Mouse (Mus musculus) testis, adult 2 months (tissue): ENCODE data around the gene Bet1l. TPM values are rescaled to one million over a fixed set of nuclear protein-coding genes. Genes with fewer than 3 reads are reported as not detected.

Experiments used
- H3K27ac ChIP-seq: fragments of 200-500 bp; 2 replicates; pipeline ENCODE4 v1.5.1; 2012; ENCODE audit warnings: low read depth, low read length; ENCODE audit not compliant: control insufficient read depth, insufficient read depth
- H3K27me3 ChIP-seq: fragments of 200-500 bp; 2 replicates; pipeline ENCODE4 v1.6.1; 2012; ENCODE audit warnings: mild to moderate bottlenecking, low read length, moderate library complexity; ENCODE audit not compliant: control insufficient read depth, insufficient read depth
- H3K36me3 ChIP-seq: fragments of 200-500 bp; 2 replicates; pipeline ENCODE4 v1.6.1; 2012; ENCODE audit warnings: mild to moderate bottlenecking, low read length; ENCODE audit not compliant: control insufficient read depth, insufficient read depth
- H3K4me1 ChIP-seq: fragments of 200-500 bp; 2 replicates; pipeline ENCODE4 v1.6.1; 2012; ENCODE audit warnings: low read length; ENCODE audit not compliant: control insufficient read depth, insufficient read depth
- H3K4me3 ChIP-seq: fragments of 200-500 bp; 2 replicates; pipeline ENCODE4 v1.5.1; 2012; ENCODE audit warnings: low read depth, mild to moderate bottlenecking, low read length, moderate library complexity, mixed read lengths; ENCODE audit not compliant: control insufficient read depth
- CTCF ChIP-seq: fragments of 200-500 bp; IDR thresholded peaks from 2 replicates; pipeline ENCODE4 v1.5.1; 2012; ENCODE audit warnings: low read depth, mild to moderate bottlenecking, inconsistent platforms, low read length, moderate library complexity; ENCODE audit not compliant: control insufficient read depth, insufficient read depth, insufficient replicate concordance
- POLR2A ChIP-seq: fragments of 200-500 bp; IDR thresholded peaks from 2 replicates; pipeline ENCODE4 v1.6.1; 2012; ENCODE audit warnings: low read depth, mild to moderate bottlenecking, inconsistent platforms, low read length, moderate library complexity; ENCODE audit not compliant: control insufficient read depth
- polyA plus RNA-seq: library from polyadenylated mRNA; depleted of rRNA; stranded (reverse); fragments of >200 nt; gene quantifications from 2 replicates; pipeline ENCODE4 v1.2.3, GENCODE M21; 2012

The Bet1l gene
- polyA plus RNA-seq, 1 experiment = 20.8 TPM

- H3K4me1 ChIP-seq = peaks cover 3% of the 10 kb centered on the region; the same call in 1 of the 2 replicates
- TF ChIP-seq CTCF (no peak), POLR2A (peak; percentile 23; the same call in 1 of the 2 replicates)
- peak within 1 kb of the TSS; percentile 74 for H3K4me3 ChIP-seq
- 0 out of 2 replicates have a peak within 1 kb of the TSS, but pooled peaks have one; percentile 40 for H3K27ac ChIP-seq
- H3K27me3 ChIP-seq = no peaks in the 10 kb centered on the region
- H3K36me3 ChIP-seq = no peaks in the 10 kb centered on the region
Observed at GRCm38 (mm10) chr7:140847755-140848580, 9.4 kb downstream of the Bet1l start, which contains the start of gene Odf3. TSS of gene Odf3 (plus strand) at chr7:140847805.

GRCm38 (mm10) chr7:140846676-140847075, 10.7 kb downstream of the Bet1l start:
- no peaks in the 10 kb centered on the region for H3K27me3 ChIP-seq
- peaks cover 3% of the 10 kb centered on the region; the same call in 1 of the 2 replicates for H3K4me1 ChIP-seq
- no peaks in the 10 kb centered on the region for H3K36me3 ChIP-seq
- TF ChIP-seq POLR2A = no peak
- no peak for TF ChIP-seq CTCF
- H3K4me3 ChIP-seq = peak overlapping the region; percentile 74
- no peak overlapping the region for H3K27ac ChIP-seq

- no peak for TF ChIP-seq CTCF
- TF ChIP-seq POLR2A = no peak
- no peaks in the 10 kb centered on the region for H3K36me3 ChIP-seq
- H3K27me3 ChIP-seq = no peaks in the 10 kb centered on the region
- no peak overlapping the region for H3K27ac ChIP-seq
- peak overlapping the region; percentile 74 for H3K4me3 ChIP-seq
- H3K4me1 ChIP-seq = peaks cover 3% of the 10 kb centered on the region; the same call in 1 of the 2 replicates
Observed at GRCm38 (mm10) chr7:140845683-140846082, 11.7 kb downstream of the Bet1l start.

- Histone ChIP-seq H3K27ac (no peak within 1 kb of the TSS), H3K27me3 (no peaks in the 10 kb centered on the region), H3K36me3 (no peaks in the 10 kb centered on the region), H3K4me3 (peak within 1 kb of the TSS; percentile 74), H3K4me1 (peaks cover 3% of the 10 kb centered on the region; the same call in 1 of the 2 replicates)
- TF ChIP-seq CTCF (peak; percentile 68; the same call in 1 of the 2 replicates), POLR2A (no peak)
Observed at GRCm38 (mm10) chr7:140844905-140845665, 12.3 kb downstream of the Bet1l start, which contains the start of gene Scgb1c1. TSS of gene Scgb1c1 (plus strand) at chr7:140845547.

- Histone ChIP-seq H3K4me3 (no peak overlapping the region), H3K36me3 (no peaks in the 10 kb centered on the region), H3K4me1 (peaks cover 3% of the 10 kb centered on the region; the same call in 1 of the 2 replicates), H3K27ac (no peak overlapping the region), H3K27me3 (no peaks in the 10 kb centered on the region)
- no peak for TF ChIP-seq POLR2A
- no peak for TF ChIP-seq CTCF
Observed at GRCm38 (mm10) chr7:140843806-140844205, 13.6 kb downstream of the Bet1l start.

GRCm38 (mm10) chr7:140840750-140841735, 16.3 kb downstream of the Bet1l start:
- H3K4me3 ChIP-seq = no peak overlapping the region
- H3K27ac ChIP-seq = no peak overlapping the region
- no peaks in the 10 kb centered on the region for H3K36me3 ChIP-seq
- no peak for TF ChIP-seq POLR2A
- no peak for TF ChIP-seq CTCF
- H3K4me1 ChIP-seq = peaks cover 3% of the 10 kb centered on the region; the same call in 1 of the 2 replicates
- H3K27me3 ChIP-seq = no peaks in the 10 kb centered on the region
